Mouse (Mus musculus) embryonic facial prominence, embryonic 11.5 days (tissue): Measurements from ENCODE around the gene Tiparp. TPM values are rescaled to one million over a fixed set of nuclear protein-coding genes. Genes with fewer than 3 reads are reported as not detected.

Experiments
- ATAC-seq: fragments of 200-750 bp; cut with Nextera tagmentation; replicated peaks from 2 replicates; pipeline ENCODE4 v1.8.0; 2017; ENCODE audit warnings: low read depth; ENCODE audit not compliant: insufficient number of reproducible peaks, low FRiP score, low TSS enrichment
- DNase-seq: peaks from one replicate; pipeline ENCODE4 v3.0.0-alpha.2; 2015; ENCODE audit warnings: low spot score
- H3K27ac ChIP-seq: fragments of 300-500 bp; sonication (generic); replicated peaks from 2 replicates; pipeline ENCODE4 v1.5.1; 2014; ENCODE audit warnings: mild to moderate bottlenecking, low read depth, low read length, control low read depth
- H3K27me3 ChIP-seq: fragments of 300-500 bp; sonication (generic); 2 replicates; pipeline ENCODE4 v1.6.1; 2014; ENCODE audit warnings: mild to moderate bottlenecking, low read length, moderate library complexity, mixed read lengths; ENCODE audit not compliant: control insufficient read depth, insufficient read depth
- H3K36me3 ChIP-seq: fragments of 300-500 bp; sonication (generic); replicated peaks from 2 replicates; pipeline ENCODE4 v1.6.1; 2014; ENCODE audit warnings: low read depth, mild to moderate bottlenecking, low read length, moderate library complexity, mixed read lengths; ENCODE audit not compliant: control insufficient read depth, insufficient read depth
- H3K4me1 ChIP-seq: fragments of 300-500 bp; sonication (generic); 2 replicates; pipeline ENCODE4 v1.6.1; 2014; ENCODE audit warnings: low read length, mixed read lengths; ENCODE audit not compliant: control insufficient read depth, insufficient read depth
- H3K4me2 ChIP-seq: fragments of 300-500 bp; sonication (generic); 2 replicates; pipeline ENCODE4 v1.6.1; 2014; ENCODE audit warnings: low read depth, mild to moderate bottlenecking, control low read depth, low read length, moderate library complexity
- H3K4me3 ChIP-seq: fragments of 300-500 bp; sonication (generic); 2 replicates; pipeline ENCODE4 v1.5.1; 2014; ENCODE audit warnings: low read depth, low read length, control low read depth
- H3K9ac ChIP-seq: fragments of 300-500 bp; sonication (generic); replicated peaks from 2 replicates; pipeline ENCODE4 v1.6.1; 2014; ENCODE audit warnings: mild to moderate bottlenecking, control low read depth, low read length
- H3K9me3 ChIP-seq: fragments of 300-500 bp; sonication (generic); replicated peaks from 2 replicates; pipeline ENCODE4 v1.6.1; 2016; ENCODE audit warnings: mild to moderate bottlenecking, low read length, inconsistent platforms, mixed read lengths; ENCODE audit not compliant: control insufficient read depth
- WGBS: fragments of 180-500 bp; shearing (Covaris S2); extraction: QIAGEN DNeasy Blood & Tissue Kit; methylation state at CpG from one replicate; pipeline ENCODE4 v1.1.7; 2014; 5-methylcytosine and 5-hydroxymethylcytosine counted together
- polyA plus RNA-seq: library from polyadenylated mRNA; unstranded; fragments of >200 nt; fragmentation: Nextera tagmentation; extraction: Ambion mirVana; gene quantifications from 2 replicates; pipeline ENCODE4 v1.2.1, GENCODE M21; 2014

Gene Tiparp
- polyA plus RNA-seq, 1 experiment from 2014 or later, result 39.7 TPM

DNA sequence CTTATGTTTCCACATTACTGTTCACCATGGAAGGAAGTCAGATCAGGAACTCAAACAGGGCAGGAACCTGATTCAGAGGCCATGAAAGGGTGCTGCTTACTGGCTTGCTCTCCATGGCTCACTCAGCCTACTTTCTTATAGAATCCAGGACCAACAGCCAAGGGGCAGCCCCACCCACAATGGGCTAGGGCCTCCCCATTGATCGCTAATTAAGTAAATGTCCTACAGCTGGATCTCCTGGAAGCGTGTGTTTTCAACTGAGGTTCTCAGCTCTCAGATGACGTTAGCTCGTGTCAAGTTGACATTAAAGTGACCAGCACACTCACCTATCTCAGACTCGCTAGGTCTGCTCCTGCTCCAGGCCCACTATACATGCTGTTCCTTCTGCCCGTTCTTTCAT lies 38.6 kb upstream of the Tiparp start:
- Histone ChIP-seq H3K9ac (no peak overlapping the region), H3K27ac (no peak overlapping the region), H3K27me3 (no peaks in the 10 kb centered on the region), H3K4me1 (no peaks in the 10 kb centered on the region), H3K4me2 (no peak overlapping the region), H3K36me3 (no peaks in the 10 kb centered on the region), H3K9me3 (no peaks in the 10 kb centered on the region), H3K4me3 (no peak overlapping the region)
- no peak for DNase-seq
- ATAC-seq, result no peak
- WGBS, result 66% methylated on average over 6 of the region's 6 CpGs

DNA sequence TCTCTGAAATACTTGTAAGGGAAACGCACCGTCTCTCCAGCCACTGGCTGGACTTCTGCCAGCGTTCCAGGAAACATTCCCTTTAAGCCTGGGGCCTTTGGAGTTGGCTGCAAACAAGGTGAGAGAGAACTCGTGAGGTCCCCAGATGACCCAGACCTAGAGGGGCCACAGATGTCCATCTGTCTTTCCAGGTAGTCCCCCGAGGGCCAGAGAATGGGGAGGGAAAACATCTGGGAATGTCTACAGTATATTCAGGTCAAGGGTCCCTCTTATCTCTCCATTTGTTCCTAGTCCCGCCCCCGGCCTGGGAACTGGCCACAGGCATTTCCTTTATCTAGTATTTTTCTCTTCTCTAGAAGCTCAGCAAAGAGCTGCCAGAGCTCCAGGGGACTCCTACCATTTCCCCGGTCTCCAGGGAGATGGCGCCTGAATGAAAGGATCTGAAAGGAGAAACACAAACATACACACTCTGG lies 33.9 kb upstream of the Tiparp start:
- 28% methylated on average over 9 of the region's 9 CpGs for WGBS

DNA sequence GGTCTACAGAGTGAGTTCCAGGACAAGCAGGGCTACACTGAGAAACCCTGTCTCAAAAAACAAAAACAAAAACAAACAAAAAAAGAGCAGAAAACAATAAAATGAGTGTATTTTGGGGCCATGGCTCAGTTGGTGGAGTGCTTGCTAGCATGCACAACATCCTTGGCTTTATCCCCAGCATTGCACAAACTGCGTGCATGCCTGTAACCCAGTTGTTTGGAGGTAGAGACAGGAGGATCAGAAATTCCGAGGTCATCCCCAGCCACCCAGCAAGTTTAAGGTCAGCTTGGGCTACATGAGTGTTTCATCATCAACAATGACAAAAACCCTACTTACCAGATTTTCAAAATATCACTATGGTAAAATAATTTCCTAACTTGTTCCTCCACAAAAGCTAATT lies 20.4 kb upstream of the Tiparp start:
- H3K4me1 ChIP-seq, result no peaks in the 10 kb centered on the region
- WGBS, result 77% methylated on average over 2 of the region's 2 CpGs
- H3K27me3 ChIP-seq, result no peaks in the 10 kb centered on the region
- no peaks in the 10 kb centered on the region for H3K36me3 ChIP-seq
- H3K4me3 ChIP-seq, result no peak overlapping the region
- DNase-seq (no peak), ATAC-seq (no peak)
- no peak overlapping the region for H3K9ac ChIP-seq
- H3K4me2 ChIP-seq, result no peak overlapping the region
- H3K9me3 ChIP-seq, result no peaks in the 10 kb centered on the region
- no peak overlapping the region for H3K27ac ChIP-seq

More for the DNA sequence above, 33.9 kb upstream of the Tiparp start:
- no peaks in the 10 kb centered on the region for H3K36me3 ChIP-seq
- no peak for DNase-seq
- no peaks in the 10 kb centered on the region for H3K9me3 ChIP-seq
- 0 out of 2 replicates have a peak overlapping the region, but pooled peaks have one; percentile 1 for H3K4me2 ChIP-seq
- no peak overlapping the region for H3K4me3 ChIP-seq
- H3K27me3 ChIP-seq, result no peaks in the 10 kb centered on the region
- no peak overlapping the region for H3K27ac ChIP-seq
- ATAC-seq, result no peak
- H3K9ac ChIP-seq, result no peak overlapping the region
- H3K4me1 ChIP-seq, result no peaks in the 10 kb centered on the region

DNA sequence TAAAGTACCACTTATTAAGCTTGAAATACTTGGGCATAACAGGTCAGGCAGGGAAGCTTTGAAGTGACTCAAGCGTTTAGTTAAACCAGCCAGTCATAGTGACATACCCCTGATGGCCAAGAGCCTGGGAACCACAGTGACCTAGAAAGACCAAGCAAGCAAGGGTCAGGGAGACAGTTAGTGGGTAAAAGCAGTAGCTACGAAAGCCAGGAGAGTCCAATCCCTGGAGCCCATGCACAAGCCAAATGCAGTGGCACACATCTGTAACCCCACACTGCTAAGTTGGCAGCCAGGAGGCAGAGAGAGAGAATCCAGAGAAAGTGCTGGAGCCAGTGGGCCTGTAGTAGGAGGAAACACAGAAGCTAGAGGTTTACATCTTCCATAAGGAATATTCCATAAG lies 17.6 kb upstream of the Tiparp start:
- Histone ChIP-seq H3K27me3 (no peaks in the 10 kb centered on the region), H3K36me3 (no peaks in the 10 kb centered on the region), H3K9me3 (no peaks in the 10 kb centered on the region), H3K27ac (no peak overlapping the region), H3K9ac (no peak overlapping the region), H3K4me3 (no peak overlapping the region), H3K4me1 (no peaks in the 10 kb centered on the region), H3K4me2 (no peak overlapping the region)
- DNase-seq, result no peak
- 73% methylated on average over 2 of the region's 2 CpGs for WGBS
- no peak for ATAC-seq

DNA sequence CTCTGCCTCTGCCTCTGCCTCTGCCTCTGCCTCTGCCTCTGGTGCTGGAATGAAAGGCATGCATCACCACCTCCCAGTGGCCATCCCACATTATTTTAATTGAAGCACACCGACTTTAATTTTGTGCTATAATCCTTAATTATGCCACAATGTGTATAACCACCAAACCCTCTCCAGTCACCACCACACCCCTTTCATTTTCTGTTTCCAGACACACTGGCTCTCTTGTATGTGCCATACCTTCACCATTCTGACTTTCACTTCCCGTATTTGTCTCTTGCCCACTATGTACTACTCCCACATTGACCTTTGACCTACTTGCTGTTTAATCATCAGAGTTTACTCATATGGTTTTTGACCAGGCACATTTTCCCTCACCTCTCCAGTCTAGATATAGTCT lies 12.5 kb upstream of the Tiparp start:
- H3K4me2 ChIP-seq, result no peak overlapping the region
- ATAC-seq, result no peak
- H3K36me3 ChIP-seq, result no peaks in the 10 kb centered on the region
- no peak overlapping the region for H3K4me3 ChIP-seq
- no peak for DNase-seq
- H3K9ac ChIP-seq, result no peak overlapping the region
- WGBS, result 78% methylated on average over 2 of the region's 2 CpGs
- no peaks in the 10 kb centered on the region for H3K27me3 ChIP-seq
- H3K27ac ChIP-seq, result no peak overlapping the region
- no peaks in the 10 kb centered on the region for H3K4me1 ChIP-seq
- no peaks in the 10 kb centered on the region for H3K9me3 ChIP-seq

DNA sequence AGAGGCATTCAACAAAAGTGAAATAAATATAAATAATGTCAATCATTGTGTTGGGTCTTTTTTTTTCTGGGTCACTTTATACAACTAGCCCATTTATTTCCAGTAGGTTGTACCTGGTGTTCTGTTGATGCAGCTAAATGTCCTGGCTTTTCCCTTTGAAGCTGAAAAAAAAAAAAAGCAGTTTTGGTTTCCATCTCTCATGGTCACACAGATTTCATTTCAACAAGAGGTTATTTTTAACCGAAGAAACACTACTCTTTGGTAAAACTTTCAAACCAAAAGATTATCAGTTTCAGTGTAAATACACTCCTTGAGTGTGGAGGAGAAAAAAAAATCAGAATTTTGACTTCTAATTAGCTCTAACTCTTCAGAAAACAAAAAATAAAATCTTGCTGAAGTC lies 11.7 kb upstream of the Tiparp start:
- ATAC-seq (no peak), DNase-seq (no peak)
- Histone ChIP-seq H3K4me3 (no peak overlapping the region), H3K4me2 (no peak overlapping the region), H3K36me3 (no peaks in the 10 kb centered on the region), H3K27me3 (no peaks in the 10 kb centered on the region), H3K27ac (no peak overlapping the region), H3K9me3 (no peaks in the 10 kb centered on the region), H3K9ac (no peak overlapping the region), H3K4me1 (no peaks in the 10 kb centered on the region)
- WGBS, result 82% methylated on average over 1 of the region's 1 CpGs

DNA sequence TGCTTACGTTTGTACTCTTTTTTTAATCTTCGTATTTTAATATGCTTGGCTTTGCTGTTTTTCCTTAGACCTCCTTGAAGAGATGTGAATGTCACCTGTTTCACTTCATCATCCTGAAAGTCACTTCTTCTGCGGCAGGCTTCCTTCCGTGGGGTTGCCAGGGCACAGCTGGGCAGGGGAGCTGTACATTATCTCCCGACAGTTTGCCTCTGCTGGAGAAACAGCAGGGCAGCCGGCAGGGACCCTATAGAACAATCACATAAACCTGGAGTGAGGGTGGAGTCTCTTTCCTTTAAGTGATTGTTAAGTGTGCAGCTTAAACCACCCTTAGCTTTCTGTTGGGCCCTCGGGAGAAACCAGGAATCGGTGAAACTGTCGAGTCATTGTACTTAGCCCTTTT lies 11.1 kb upstream of the Tiparp start:
- H3K4me2 ChIP-seq, result no peak overlapping the region; the same call in 1 of the 2 replicates
- H3K4me3 ChIP-seq, result no peak overlapping the region
- ATAC-seq (no peak), DNase-seq (no peak)
- no peak overlapping the region for H3K27ac ChIP-seq
- no peaks in the 10 kb centered on the region for H3K27me3 ChIP-seq
- no peaks in the 10 kb centered on the region for H3K36me3 ChIP-seq
- WGBS, result 28% methylated on average over 9 of the region's 9 CpGs
- no peaks in the 10 kb centered on the region for H3K4me1 ChIP-seq
- H3K9ac ChIP-seq, result no peak overlapping the region
- H3K9me3 ChIP-seq, result no peaks in the 10 kb centered on the region

DNA sequence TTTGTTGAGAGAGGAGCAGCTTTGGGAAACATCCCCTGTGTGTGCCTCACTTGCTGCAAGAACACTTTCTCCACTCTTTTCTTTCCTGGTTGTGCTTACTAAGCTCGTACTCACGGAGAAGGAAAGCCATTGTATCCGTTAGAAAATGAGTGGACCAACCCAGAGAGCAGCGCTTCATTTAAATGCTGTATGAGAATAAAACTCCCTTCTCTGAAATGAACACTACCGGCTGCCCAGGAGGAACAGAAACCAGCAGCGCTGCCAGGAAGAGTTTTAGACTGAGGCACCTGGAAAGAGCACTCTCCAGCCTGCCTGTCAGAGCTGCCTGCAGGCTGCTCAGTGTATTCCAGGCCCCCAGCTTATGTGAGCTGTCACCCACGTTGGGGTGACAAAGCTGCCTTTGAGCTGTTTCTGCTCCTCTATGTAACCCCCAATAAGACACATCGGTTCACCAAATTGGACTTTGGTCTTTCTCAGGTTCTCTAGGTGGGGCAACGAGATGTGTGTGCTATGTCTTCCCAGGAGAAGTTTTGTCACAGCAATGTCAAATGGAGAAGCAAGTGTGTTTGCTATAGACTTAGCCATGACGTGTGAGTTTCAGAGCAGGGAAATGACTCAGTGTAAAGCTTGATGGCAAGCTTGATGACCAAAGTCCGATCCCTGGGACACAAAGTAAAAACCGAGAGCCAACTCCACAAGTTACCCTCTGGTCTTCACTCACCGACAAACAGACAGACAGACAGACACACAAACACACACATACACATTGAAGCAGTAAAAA lies 10.3 kb upstream of the Tiparp start:
- 53% methylated on average over 13 of the region's 13 CpGs for WGBS
- H3K27me3 ChIP-seq, result no peaks in the 10 kb centered on the region
- ATAC-seq, result no peak
- H3K9ac ChIP-seq, result no peak overlapping the region
- no peaks in the 10 kb centered on the region for H3K4me1 ChIP-seq
- H3K4me3 ChIP-seq, result no peak overlapping the region
- no peak overlapping the region for H3K4me2 ChIP-seq
- no peak for DNase-seq
- H3K27ac ChIP-seq, result no peak overlapping the region
- no peaks in the 10 kb centered on the region for H3K36me3 ChIP-seq
- H3K9me3 ChIP-seq, result no peaks in the 10 kb centered on the region
